Mouse (Mus musculus) hindbrain, embryonic 13.5 days (tissue): ENCODE measurements around the gene Glrb. TPM values are rescaled to one million over a fixed set of nuclear protein-coding genes. Genes with fewer than 3 reads are reported as not detected.

ENCODE experiments used
- polyA plus RNA-seq: library from polyadenylated mRNA; unstranded; fragments of >200 nt; fragmentation: Nextera tagmentation; extraction: Ambion mirVana; gene quantifications from 2 replicates; pipeline ENCODE4 v1.2.1, GENCODE M21; 2015

Glrb gene
- polyA plus RNA-seq, 1 experiment from 2014 or later, result 23.9 TPM

Other genes starting within 250 kb of the Glrb start
- 129 and 130 TPM in 2 replicates for gene Gria2, start 110.8 kb downstream of the Glrb start, polyA plus RNA-seq
- gene Pdgfc, start 122.8 kb upstream of the Glrb start, polyA plus RNA-seq, result 5.3 and 6.8 TPM in 2 replicates